Mouse (Mus musculus): Measurements from ENCODE around the gene Adora3. TPM values are rescaled to one million over a fixed set of nuclear protein-coding genes. Genes with fewer than 3 reads are reported as not detected.
"Not testable (repeated sequence)": the region's sequence is repeated elsewhere in the genome, so short reads cannot be mapped to it uniquely, and the experiment has no call there.

Gene Adora3
- polyA plus RNA-seq, 1 experiment from 2014 or later, result 0.27 TPM

DNA sequence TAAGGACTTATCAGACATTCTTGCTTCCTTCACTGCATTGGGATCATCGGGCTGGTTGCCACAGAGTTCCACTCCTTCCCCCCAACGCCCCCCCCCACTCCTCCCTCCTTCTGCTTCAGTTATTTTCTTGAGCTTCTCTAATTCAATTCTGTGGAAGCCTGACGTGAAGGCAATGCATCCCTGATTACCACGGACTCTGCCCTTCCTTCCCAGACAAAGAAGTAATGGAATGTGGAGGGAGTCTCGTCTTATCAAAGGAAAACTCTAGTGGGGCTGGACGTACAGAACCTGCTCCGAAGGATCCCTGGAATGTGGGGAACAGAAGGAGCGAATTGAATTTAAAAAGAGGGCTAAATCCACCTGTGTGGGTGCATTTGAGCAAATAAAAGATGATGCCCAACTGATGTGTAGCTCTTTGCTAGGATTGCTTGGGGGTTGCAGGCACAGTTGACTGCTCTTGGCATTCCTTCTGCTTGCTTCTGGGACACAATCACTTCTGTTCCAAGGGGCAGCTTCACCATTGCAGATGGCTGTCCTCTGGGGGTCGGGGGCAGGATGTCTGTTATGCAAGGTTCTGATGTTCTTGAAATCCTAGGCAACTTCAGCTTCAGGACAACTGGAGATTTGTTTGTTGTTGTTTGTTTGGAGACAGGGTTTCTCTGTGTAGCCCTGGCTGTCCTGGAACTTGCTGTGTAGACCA lies 37.4 kb downstream of the Adora3 start:
- no peak for ATAC-seq (ENCODE audit: low FRiP score)
- WGBS, result 47% methylated on average over 9 of the region's 9 CpGs
- Histone ChIP-seq H3K36me3 (no peaks in the 10 kb centered on the region), H3K4me1 (no peaks in the 10 kb centered on the region), H3K9ac (replicated peaks) (no peak overlapping the region), H3K4me2 (no peak overlapping the region), H3K27me3 (replicated peaks) (no peaks in the 10 kb centered on the region), H3K4me3 (replicated peaks) (no peak overlapping the region), H3K27ac (replicated peaks) (no peak overlapping the region), H3K9me3 (replicated peaks) (no peaks in the 10 kb centered on the region)

DNA sequence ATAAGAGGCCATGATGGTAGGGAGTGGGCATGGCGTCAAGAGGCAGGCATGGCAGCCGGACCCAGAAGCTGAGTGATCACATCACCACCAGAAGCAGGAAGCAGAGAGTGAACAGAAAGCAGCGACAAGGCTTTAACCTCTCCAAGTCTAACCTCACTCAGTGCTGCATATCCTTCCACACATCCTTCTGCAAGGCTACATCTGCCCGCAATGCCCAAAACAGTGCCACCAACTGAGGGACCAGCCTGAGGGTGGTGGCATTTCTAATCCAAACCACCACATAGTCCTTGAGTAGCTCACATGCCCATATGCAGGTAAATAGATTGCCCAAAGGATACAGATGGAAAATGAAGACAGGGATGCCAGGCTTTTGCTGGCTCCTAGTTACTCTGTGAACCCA lies 38.3 kb downstream of the Adora3 start:
- ATAC-seq (ENCODE audit: low FRiP score), result no peak

GRCm38 (mm10) chr3:105910519-105911190 lies 40.0 kb downstream of the Adora3 start:
- no peak overlapping the region for H3K27ac ChIP-seq (replicated peaks)
- 87% methylated on average over 11 of the region's 11 CpGs for WGBS
- no peaks in the 10 kb centered on the region for H3K4me1 ChIP-seq
- H3K9me3 ChIP-seq (replicated peaks), result no peaks in the 10 kb centered on the region
- H3K9ac ChIP-seq (replicated peaks), result no peak overlapping the region
- H3K4me3 ChIP-seq (replicated peaks), result no peak overlapping the region
- no peaks in the 10 kb centered on the region for H3K27me3 ChIP-seq (replicated peaks)
- H3K36me3 ChIP-seq, result no peaks in the 10 kb centered on the region
- no peak overlapping the region for H3K4me2 ChIP-seq
- ATAC-seq (ENCODE audit: low FRiP score), result no peak

More for the DNA sequence above, 38.3 kb downstream of the Adora3 start:
- Histone ChIP-seq H3K4me2 (no peak overlapping the region), H3K27me3 (replicated peaks) (no peaks in the 10 kb centered on the region), H3K4me3 (replicated peaks) (no peak overlapping the region), H3K36me3 (no peaks in the 10 kb centered on the region), H3K9ac (replicated peaks) (no peak overlapping the region), H3K9me3 (replicated peaks) (no peaks in the 10 kb centered on the region), H3K27ac (replicated peaks) (no peak overlapping the region), H3K4me1 (no peaks in the 10 kb centered on the region)
- WGBS, result 98% methylated on average over 4 of the region's 4 CpGs

DNA sequence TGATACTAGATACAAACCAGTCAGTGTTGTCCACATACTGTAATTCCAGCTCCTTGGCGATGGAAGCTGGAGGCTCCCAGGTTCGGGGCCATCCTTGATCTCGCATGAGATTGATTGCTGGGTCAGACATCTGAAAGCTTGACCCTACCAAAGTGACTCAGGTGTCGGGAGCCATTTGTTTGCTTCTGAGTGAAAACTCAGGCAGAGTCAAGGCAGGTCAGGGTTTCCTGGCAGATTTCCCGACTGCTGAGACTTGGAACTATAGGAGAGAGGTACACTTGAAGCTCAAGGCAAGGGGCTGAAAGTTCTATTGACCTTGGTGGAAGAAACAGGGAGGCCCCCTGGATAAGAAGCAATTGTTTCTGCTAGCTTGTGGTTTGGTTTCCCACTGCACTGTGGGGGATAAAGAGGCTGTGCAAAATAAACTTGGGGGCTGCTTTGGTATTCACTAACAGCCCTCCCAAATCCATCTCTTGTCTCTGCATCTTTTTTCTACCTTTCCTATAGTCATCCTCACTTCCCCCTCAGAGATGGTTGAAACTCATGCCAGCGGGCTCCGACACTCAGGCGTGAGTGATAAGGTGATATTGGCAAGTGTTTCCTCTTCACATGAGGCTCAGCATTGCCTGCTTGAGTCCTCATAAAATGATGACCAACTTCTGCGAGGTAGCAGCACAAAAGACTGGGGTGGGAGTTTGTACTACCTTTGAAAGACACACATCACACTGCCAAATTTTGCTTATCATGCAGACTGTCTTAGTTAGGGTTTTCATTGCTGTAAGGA lies 41.6 kb downstream of the Adora3 start:
- Histone ChIP-seq H3K36me3 (no peaks in the 10 kb centered on the region), H3K9ac (replicated peaks) (no peak overlapping the region), H3K4me2 (no peak overlapping the region), H3K9me3 (replicated peaks) (no peaks in the 10 kb centered on the region), H3K27me3 (replicated peaks) (no peaks in the 10 kb centered on the region), H3K4me1 (no peaks in the 10 kb centered on the region), H3K27ac (replicated peaks) (no peak overlapping the region), H3K4me3 (replicated peaks) (no peak overlapping the region)
- 84% methylated on average over 9 of the region's 9 CpGs for WGBS
- ATAC-seq (ENCODE audit: low FRiP score), result no peak

DNA sequence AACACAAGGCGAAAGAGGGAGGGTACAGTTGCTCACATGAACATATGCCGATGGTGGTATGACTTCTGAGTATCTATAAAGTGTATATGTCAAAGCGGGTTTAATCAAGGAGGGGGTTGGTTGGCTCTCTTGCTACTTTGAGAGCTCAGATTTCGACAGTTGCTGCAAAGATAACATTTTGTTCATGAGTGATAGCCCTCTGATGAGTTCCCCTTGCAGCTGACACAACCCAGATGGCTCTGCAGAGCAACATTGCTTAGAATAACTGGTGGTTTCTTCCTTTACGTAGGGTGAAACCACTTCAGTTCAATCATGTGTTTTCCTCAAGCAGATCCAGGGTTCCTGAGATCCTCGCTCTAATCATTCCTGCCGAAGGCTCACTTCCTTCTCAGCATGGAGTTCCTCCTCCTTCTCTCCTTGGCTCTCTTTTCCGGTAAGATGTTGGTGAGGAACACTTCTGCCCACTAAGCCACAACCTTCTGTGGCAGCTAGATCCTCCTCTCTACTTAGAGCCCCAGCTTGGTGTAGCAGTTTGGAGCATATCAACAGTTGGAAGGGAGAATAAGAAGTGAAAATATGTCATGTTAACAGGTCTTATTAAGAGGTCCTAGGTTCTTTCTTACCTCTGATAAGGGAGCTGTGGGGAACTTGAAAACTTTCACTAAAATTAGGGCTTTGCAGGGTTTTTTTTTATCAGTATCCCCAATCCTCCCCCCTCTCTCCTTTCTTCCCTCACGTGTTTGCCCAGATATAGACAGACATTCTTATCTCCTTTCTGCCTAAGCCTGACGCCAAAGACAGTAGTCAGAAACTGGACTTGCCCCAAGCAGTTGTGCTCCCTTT lies 43.4 kb downstream of the Adora3 start:
- Histone ChIP-seq H3K4me2 (no peak overlapping the region), H3K27ac (replicated peaks) (no peak overlapping the region), H3K27me3 (replicated peaks) (no peaks in the 10 kb centered on the region), H3K9ac (replicated peaks) (no peak overlapping the region), H3K9me3 (replicated peaks) (no peaks in the 10 kb centered on the region), H3K36me3 (no peaks in the 10 kb centered on the region), H3K4me3 (replicated peaks) (no peak overlapping the region), H3K4me1 (no peaks in the 10 kb centered on the region)
- 77% methylated on average over 10 of the region's 10 CpGs for WGBS
- ATAC-seq (ENCODE audit: low FRiP score), result no peak

DNA sequence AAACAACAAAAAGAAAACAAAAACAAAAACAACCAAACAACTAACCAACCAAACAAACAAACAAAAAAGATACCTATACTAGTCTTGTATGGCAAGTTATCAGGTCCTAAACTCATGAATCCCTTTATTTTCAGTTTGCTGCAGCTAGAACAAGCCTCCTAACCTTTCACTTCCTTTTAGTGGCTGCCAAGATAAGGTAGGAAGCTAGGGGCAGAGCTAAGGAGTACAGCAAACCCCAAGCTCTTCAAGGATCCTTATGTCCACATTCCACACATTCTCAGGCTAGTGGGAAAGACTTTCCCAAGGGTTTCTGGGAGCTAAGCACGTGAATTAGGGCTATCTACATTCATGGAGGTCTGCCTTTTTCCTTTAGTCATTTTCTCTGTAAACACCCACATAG lies 44.6 kb downstream of the Adora3 start:
- Histone ChIP-seq H3K9me3 (replicated peaks) (no peaks in the 10 kb centered on the region), H3K4me2 (no peak overlapping the region), H3K4me1 (no peaks in the 10 kb centered on the region), H3K27ac (replicated peaks) (no peak overlapping the region), H3K27me3 (replicated peaks) (no peaks in the 10 kb centered on the region), H3K36me3 (no peaks in the 10 kb centered on the region), H3K9ac (replicated peaks) (no peak overlapping the region), H3K4me3 (replicated peaks) (no peak overlapping the region)
- 55% methylated on average over 1 of the region's 1 CpGs for WGBS
- ATAC-seq (ENCODE audit: low FRiP score), result no peak

- ATAC-seq (ENCODE audit: low FRiP score), result not testable (repeated sequence)
Observed at GRCm38 (mm10) chr3:105916455-105916854, 45.8 kb downstream of the Adora3 start.

GRCm38 (mm10) chr3:105917656-105918354 lies 47.1 kb downstream of the Adora3 start:
- no peaks in the 10 kb centered on the region for H3K27me3 ChIP-seq (replicated peaks)
- WGBS, result 72% methylated on average over 10 of the region's 10 CpGs

More at GRCm38 (mm10) chr3:105916455-105916854, 45.8 kb downstream of the Adora3 start:
- not testable (repeated sequence) for H3K27me3 ChIP-seq (replicated peaks); H3K4me3 ChIP-seq (replicated peaks); H3K9me3 ChIP-seq (replicated peaks); H3K4me2 ChIP-seq; H3K36me3 ChIP-seq; H3K27ac ChIP-seq (replicated peaks); H3K9ac ChIP-seq (replicated peaks); H3K4me1 ChIP-seq

GRCm38 (mm10) chr3:105918355-105918745 lies 47.7 kb downstream of the Adora3 start:
- Histone ChIP-seq H3K4me1 (no peaks in the 10 kb centered on the region), H3K27me3 (replicated peaks) (no peaks in the 10 kb centered on the region), H3K27ac (replicated peaks) (no peak overlapping the region), H3K4me2 (no peak overlapping the region), H3K9ac (replicated peaks) (no peak overlapping the region), H3K9me3 (replicated peaks) (no peaks in the 10 kb centered on the region), H3K36me3 (no peaks in the 10 kb centered on the region), H3K4me3 (replicated peaks) (no peak overlapping the region)
- no peak for ATAC-seq (ENCODE audit: low FRiP score)
- 85% methylated on average over 3 of the region's 3 CpGs for WGBS

More at GRCm38 (mm10) chr3:105917656-105918354, 47.1 kb downstream of the Adora3 start:
- Histone ChIP-seq H3K9me3 (replicated peaks) (no peaks in the 10 kb centered on the region), H3K36me3 (no peaks in the 10 kb centered on the region), H3K4me3 (replicated peaks) (no peak overlapping the region), H3K4me2 (no peak overlapping the region), H3K27ac (replicated peaks) (no peak overlapping the region), H3K9ac (replicated peaks) (no peak overlapping the region), H3K4me1 (no peaks in the 10 kb centered on the region)
- no peak for ATAC-seq (ENCODE audit: low FRiP score)

DNA sequence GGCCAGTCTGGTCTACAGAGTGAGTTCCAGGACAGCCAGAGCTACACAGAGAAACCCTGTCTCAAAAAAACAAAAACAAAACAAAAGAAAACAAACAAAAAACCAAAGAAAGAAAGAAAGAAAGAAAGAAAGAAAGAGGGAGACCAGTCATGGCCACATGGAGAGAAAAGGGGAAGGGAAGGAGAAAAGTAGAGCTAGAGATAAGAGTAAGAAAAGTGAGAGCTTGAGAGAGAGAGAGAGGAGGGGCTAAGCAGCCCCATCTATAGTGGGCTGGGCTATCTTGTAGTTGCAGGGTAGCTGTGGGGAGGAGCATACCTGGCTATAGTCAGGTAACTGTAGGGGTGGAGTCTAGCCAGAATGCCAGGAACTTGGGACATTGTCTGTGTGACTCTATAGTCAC lies 50.1 kb downstream of the Adora3 start:
- not testable (repeated sequence) for H3K9ac ChIP-seq (replicated peaks); H3K4me1 ChIP-seq; H3K9me3 ChIP-seq (replicated peaks); H3K36me3 ChIP-seq; ATAC-seq (ENCODE audit: low FRiP score); H3K4me3 ChIP-seq (replicated peaks); H3K4me2 ChIP-seq; H3K27ac ChIP-seq (replicated peaks); H3K27me3 ChIP-seq (replicated peaks)

GRCm38 (mm10) chr3:105921959-105922358 lies 51.3 kb downstream of the Adora3 start:
- WGBS, result 86% methylated on average over 2 of the region's 2 CpGs

More at GRCm38 (mm10) chr3:105921959-105922358, 51.3 kb downstream of the Adora3 start:
- Histone ChIP-seq H3K9me3 (replicated peaks) (no peaks in the 10 kb centered on the region), H3K9ac (replicated peaks) (no peak overlapping the region), H3K4me3 (replicated peaks) (no peak overlapping the region), H3K36me3 (no peaks in the 10 kb centered on the region), H3K4me1 (no peaks in the 10 kb centered on the region), H3K27me3 (replicated peaks) (no peaks in the 10 kb centered on the region), H3K4me2 (no peak overlapping the region), H3K27ac (replicated peaks) (no peak overlapping the region)
- no peak for ATAC-seq (ENCODE audit: low FRiP score)

All from neural tube, embryonic 15.5 days (tissue).